Mouse (Mus musculus) cerebellum, adult 9-10 months (tissue): ENCODE measurements around the gene Crip1.
A peak's percentile ranks its signal among the peaks of the same experiment; 100 is the strongest.

ENCODE experiments used
- DNase-seq: peaks from one replicate; pipeline ENCODE4 v3.0.0; 2022

The Crip1 gene

DNA sequence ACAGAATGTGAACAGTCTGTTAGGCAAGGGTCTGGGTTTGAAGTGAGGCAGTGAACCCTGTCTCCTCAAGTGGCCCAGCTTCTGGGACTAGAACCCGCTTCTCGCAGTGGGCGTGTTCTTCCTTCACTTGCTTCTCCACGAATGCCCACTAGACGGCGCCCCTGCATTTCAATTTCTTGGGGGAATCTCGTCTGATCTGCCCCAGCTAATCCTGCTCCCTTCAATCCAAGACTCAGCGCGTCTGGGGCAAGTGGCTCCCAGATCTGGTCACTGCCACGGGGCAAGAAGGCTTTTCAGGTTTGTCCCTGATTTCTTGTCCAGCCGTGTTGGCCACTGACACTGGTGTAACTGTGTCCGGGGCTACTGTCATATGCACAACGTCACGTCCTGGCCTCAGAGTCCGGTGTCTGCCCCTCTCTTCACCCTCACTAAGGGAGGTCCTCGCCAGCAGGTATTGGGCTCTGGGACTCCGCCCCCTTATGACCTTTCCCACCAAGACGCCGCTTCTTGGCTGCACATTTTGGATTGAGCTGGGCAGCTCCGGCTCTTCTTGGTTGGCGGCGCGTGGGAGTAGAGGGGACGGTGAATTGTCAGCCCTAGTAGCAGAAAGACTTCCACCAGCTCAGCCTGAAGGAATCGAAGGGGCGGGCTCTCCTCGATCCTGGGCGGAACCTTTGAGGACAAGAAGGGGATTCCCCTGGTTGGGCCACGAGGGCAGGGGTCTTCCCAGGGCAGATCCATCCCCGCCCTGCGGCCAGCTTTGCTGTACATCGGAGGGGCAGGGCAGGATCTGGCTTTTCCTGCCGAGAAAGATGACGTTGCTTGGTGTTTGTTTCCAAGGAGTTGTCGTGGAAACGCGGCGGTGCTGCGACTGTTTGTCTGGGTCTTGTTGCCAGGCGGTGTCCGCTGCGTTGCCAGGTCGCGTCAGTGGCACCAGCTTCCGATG, at the start of gene Crip1:
Crip1 (plus strand) TSS at position 205 of the 946 bp plus-strand sequence.
- DNase-seq, result peak; percentile 88

DNA sequence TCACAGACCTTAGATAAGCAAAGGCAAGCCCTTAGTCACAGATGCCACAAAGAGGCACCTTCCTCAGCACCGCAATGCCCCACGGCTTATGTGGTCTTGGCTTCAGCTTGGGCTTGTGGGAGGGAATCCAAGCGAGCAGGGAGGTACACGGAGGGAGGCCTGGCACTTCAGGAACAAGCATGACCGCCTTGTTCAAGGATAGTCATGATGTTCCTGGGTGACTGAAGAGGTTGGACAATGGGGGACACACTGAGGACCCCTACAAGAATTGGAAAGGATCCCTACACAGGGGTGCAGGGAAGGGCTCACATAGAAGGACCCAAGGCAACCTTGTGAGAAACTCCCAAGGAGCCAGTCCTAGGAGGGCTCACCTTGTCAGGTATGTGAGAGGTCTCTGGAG, 49.1 kb upstream of the Crip1 start:
- peak; percentile 56 for DNase-seq

GRCm38 (mm10) chr12:113097749-113098281, 48.3 kb upstream of the Crip1 start, which contains the start of gene Mta1:
TSS of gene Mta1 (plus strand) at chr12:113098278.
- peak; percentile 71 for DNase-seq

- peak; percentile 61 for DNase-seq
These were observed 47.5 kb upstream of the Crip1 start for GRCm38 (mm10) chr12:113098530-113099151.

DNA sequence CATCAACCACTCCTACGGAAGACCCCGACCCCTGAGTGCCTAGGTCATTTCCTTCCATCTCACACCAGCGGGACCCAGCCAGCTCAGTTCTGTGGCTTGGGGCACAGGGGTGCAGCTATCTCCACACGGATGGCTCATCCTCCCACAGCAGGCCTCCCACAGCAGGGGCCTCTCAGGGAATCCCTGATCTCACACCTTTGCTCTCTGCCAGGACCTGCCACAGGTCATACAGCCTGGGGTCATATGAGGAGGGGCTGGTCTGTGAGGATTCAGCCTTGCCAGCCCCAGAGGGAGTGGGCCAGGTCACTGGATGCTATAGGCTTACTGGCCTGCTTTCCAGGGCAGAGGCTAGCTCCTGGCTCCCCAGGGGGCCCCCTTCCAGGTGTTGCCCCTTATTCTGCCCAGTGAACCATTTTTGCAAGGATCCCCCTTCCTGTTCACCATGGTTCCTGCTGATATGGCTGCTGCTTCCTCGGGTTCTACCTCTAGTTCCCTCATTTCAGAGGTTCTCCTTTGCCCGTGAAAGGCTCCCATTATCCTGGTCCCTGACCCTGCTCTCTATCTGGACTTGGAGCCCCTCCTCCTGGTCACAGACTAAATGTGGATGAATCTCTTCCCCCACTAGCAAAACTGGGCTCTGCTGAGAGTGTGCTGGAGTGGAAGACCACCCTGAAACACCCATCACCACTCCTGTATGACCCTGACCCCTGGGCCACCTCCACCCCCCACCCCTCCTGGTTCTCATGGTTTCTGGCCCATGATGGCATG, 46.5 kb upstream of the Crip1 start:
- peak; percentile 56 for DNase-seq

DNA sequence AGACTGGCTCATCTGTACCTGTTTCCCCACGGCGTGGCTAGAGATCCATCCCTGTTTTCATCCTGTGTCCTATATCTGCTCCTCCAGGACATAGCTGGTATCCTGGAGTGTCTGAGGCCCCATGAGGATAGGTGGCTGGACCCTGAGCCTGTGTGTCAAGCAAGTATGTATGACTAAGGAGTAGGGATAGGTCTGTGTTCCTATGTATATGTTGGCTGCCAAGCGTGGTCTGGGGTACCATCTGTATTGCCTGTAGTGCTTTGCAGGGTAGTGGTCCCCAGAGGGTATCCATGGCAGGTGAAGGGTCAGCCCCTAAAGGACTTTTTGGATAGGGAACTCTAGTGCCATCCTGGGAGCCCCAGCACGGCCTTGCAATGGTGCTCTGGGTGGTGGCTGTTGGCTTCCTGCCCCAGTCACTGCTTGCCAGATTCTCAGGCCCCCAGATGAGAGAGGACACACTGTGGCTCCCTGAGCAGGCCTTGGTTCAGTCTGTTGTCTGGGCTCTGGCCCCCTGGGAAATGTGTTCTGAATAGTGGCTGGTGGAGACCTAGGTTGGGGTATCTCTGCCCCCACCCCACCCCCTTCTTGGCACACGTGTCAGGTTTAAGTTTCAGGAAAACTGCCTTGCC, 45.6 kb upstream of the Crip1 start:
- DNase-seq, result peak; percentile 79

GRCm38 (mm10) chr12:113101251-113101960, 44.7 kb upstream of the Crip1 start:
- DNase-seq, result no peak

DNA sequence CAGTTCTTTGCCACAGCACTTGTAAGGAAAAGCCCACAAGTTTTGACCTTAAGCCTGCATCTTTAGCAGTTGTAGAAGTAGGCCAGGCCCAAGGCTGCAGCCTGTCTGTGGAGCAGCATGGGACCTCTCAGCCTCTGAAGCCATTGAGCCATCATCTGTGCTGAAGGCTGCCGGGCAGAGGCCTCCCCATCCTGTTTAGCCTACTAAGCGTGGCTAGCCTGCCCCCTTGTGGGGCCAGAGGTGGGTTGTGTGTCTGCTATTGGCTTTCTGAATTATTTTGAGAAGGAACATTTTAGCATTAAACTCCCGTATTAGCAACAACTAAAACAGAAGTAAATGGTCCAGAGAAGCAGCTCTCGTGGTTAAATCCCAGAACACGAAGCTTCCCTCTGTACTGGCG, 43.7 kb upstream of the Crip1 start:
- peak; percentile 77 for DNase-seq

- peak; percentile 45 for DNase-seq
These were observed 42.2 kb upstream of the Crip1 start for GRCm38 (mm10) chr12:113103846-113104451.

DNA sequence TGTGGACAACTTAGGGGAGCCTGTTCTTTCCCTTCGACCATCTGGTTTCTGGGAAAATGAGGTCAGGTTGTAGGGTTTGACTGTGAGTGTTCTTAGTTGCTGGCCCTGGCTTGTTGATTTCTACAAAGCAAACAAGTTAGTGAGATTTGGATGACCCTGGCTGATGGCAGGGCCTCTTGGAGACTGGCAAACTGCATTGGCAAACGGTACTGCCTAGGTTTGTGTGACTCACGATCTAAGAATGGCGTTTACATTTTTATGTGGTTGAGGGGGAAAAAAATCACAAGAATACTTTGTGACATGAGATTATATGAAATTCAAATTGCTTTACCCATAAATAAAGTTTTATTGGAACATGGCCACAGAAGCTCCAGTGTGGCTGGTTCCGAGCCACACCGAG, 39.7 kb upstream of the Crip1 start:
- DNase-seq, result no peak

DNA sequence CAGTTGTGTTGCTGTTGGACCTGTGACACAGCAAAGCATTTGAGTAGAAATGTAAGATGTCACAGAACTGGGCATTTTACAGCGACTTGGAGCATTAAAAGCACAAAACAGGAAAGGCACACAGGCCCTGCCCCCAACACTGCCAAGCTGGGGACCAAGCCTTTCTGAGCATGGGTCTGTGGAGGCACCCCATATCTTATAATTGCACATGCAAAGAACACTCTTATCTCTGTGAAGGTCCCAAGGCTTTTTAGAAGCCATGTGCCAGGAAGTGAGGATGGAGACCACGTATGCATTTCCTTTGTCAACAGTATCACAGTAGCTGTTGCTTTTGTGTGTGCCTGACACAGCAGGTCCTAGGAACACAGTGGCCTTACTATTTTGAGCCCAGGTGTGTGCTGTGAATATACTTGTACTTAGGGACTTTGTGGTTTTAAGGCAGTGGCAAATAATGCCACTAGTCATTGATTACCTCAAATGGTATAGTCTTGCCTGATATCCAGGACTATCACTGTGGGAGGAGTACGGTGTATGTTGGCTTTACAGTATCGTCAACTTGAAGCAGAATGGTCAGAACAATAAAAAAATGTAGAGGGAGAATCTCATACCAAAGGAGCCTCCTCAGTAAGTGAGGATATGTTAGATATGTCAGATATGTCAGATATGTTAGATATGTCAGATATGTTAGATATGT, 38.5 kb upstream of the Crip1 start:
- DNase-seq, result no peak

DNA sequence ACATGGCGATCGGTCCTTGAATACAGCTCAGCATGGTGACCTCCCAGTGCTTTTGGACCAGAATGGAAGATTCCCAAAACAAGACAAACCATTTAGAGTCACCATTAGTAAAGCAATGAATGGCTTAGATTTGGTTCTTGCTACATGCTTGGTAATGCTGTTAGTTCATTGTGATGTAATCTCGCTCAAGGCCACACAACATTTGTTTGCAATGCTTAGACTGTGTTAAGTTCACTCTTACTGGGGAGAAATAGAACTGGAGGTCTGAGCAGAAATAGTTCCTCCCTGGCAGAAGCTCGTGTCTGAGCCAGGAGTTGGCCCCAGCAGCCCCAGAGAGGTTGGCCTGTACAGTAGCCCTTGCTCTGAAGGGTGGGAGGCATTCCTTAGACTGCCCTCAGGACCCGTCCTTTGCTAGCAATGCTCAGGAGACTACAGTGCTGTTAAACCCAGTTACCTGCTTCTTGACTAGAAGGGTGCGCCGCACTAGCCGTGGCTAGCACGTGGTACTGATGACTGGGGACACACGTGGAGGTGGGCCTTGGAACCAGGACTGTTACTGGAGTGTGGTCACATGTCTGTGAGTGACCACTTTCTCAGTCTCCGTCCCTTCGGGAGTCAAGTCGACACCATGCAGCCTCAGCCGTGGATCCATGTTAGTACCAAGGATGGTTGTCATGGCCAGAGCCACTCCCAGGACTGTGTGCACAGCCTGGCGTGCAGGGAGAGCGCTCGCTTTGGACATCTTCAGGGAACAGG, 37.4 kb upstream of the Crip1 start:
- DNase-seq, result no peak

DNA sequence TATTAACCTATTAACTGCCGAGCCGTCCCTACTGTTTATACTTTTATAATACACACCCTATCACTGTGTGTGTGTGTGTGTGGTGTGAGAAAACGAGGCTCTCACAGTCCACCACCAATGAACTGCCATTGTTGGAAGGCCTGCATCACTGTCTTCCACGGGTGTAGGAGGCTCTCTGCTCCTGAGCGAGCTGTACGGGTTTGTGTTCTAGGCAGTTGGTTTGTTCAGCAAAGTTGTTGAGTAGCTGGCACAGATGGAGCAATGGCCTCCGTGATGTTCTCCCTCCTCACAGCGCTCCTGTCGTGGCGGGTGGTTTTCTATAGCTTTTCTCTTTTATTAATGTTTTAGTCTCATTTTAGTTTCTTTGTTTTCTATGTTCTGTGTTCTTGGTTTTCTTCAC, 36.3 kb upstream of the Crip1 start:
- no peak for DNase-seq

DNA sequence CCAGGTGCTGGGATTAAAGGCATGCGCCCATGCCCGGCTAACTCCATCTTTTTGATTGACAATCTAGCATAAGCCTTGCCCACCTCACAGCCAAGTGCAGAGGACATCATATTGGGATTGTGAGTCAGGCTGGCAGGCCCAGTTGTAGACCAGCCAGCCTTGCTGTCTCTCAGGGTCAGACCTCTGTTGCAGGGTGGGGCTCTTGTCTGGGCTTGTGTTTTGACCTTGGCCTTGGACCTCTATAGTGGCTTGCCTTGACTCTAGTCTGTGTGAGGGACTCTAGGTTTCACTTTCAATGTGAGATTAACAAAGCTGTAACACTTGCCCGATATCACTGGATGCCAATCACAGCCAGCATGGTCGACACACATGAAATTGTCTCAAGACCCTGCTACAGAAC, 32.0 kb upstream of the Crip1 start:
- no peak for DNase-seq

DNA sequence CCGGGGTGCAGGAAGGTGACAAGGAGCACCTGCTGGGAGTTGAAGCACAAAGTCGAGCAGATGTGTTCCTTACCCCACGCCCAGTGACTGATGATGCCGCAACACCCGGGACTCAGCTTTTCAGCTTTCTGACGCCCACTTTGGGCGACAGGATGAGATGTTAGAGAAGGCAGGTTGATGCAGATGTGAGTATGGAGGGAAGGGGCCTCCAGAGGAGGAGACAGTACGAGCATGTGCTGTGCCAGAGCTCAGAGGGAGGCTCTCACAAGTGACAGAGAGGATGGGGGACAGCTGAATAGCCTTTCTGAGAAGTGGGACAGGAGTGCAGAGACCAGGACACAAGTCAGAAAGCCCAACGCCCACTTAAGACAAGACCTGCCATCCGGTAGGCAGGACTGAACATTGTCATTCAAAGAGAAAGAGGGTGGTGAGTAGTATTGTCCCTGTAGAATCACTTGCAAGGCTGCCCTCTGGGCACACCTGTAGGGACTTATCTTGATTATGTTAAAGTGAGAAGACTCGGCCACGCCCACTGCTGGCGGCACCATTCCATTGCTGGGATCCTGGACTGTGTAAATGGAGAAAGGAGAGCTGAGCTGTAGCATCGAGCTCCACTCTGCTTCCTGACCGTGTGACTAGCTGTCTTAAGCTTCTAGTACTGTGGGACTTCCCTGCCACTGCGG, 31.1 kb upstream of the Crip1 start:
- no peak for DNase-seq

DNA sequence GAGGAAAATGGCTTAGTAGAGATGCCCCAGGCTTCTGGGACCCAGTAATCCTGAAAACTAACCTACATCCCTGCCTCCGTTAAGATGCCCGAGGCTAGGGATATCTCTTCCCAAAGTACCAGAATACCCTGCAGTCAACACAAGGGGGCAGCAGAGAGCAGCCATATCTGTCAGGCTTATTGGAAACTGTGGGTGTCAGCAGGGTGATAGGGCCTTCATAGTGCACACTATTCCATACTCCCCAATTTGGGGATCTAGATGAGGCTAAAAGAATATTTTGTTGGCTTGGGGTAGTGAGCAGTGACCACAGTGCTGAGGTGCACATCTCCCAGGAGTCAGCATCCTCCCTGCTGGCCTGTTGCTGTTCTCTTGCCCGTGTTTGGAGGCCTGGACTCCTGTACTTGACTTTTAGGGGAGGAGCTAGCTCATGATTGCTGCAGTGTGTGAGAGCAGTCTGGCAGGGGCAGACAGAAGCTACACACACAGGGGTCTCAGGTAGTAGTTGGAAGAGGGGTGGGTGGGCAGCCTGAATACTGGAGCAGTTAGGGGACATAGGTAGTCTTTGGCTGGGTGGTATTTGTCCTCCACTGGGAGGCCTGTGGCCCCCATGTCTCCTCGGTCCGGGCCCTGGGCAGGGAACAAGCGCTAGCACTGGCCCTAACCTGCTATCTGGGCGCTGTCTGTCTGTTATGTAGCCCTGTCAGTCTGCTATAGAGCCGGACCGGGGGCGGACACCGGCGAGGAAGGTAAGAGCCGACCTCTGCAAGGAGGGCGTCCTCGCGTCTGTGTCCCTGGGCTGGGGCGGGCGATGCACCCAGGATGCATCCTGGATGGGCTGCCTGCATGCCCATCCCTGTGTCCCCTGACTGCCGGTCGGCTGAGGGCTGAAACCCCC, 26.4 kb upstream of the Crip1 start:
- peak; percentile 85 for DNase-seq

DNA sequence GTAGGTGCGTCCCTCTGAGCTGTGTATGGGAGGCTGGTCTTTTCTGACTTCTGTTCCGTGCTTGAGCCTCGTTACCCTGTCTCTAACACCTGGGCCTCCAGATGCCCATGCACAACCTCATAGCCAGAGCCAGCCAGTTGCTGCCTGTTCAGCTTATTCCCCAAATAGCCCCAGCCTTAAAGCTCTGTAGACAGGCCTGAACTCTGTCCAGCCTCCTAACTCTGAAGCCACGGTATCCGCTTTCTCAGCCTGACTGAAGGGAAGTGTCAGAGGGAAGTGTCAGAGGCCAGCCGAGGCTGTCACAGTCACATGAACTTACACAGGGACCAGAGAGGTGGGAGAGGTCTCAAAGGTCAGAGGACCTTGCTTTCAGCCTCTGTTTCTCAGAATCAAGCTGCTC, 21.4 kb upstream of the Crip1 start:
- no peak for DNase-seq

GRCm38 (mm10) chr12:113130732-113131131, 15.4 kb upstream of the Crip1 start:
- DNase-seq, result no peak
